Mouse (Mus musculus) left cerebral cortex, postnatal 14 days (tissue): ENCODE results near the gene Tmem44. TPM values are rescaled to one million over a fixed set of nuclear protein-coding genes. Genes with fewer than 3 reads are reported as not detected.

Experiments used
- DNase-seq, 2 experiments: peaks; one replicate each; pipeline ENCODE4 v3.0.0; 2021 to 2022; ENCODE audit warnings: low spot score in 2 of 2, mixed read lengths in 1 of 2
- intact Hi-C: fragments of 180-260 bp; cut with DNase I; formaldehyde crosslinking; loops from one replicate; pipeline ENCODE4 v1.15.1; 2025
- total RNA-seq, 2 experiments: library from RNA; stranded (reverse); gene quantifications; 2 replicates each; pipeline ENCODE4 v1.2.3; 2021

The Tmem44 gene
- total RNA-seq, 2 experiments from 2014 or later: 70.1 to 76.4 TPM

DNA sequence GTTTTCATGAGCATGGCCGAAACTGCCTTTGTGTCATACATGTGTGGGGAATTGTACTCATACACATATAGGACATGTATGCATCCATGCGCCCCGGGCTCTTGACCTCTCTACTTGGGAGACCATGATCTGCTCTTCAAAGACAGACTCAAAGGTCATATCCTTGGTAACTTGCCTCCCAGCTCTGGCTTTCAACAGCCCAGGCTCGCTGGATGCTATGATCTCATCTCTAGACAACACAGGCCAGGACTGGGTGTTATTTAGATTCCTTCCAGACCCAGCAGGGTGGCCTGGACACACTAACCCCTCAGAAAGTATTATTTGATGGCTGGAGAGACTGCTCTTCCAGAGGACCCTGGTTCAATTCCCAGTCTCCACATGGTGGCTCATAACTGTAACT, 45.8 kb downstream of the Tmem44 start:
- intact Hi-C loops: loop anchor here (1.0 to 5.0 kb wide), 2 partner anchors 118 to 130 kb away; no protein-coding TSS in a partner anchor
- DNase-seq: no peak

DNA sequence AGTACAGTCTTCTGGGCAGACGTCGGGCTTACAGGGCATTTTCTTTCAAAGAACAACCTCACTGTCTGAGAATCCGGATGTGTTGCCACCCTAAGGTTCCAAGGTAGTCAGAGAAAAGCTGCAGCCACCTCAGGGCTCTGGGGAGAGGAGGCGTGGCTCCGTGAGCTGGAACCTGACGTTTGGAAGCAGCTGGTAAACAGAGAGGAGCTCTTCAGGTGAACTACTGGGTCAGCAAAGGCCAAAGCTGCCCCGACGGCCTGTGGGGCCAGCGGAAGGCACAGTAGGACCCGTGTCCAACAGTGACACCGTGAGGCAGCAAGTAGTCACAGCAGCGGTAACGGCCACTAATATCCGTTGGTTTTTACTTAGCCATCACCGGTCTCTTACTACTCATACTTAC, 46.7 kb downstream of the Tmem44 start:
- intact Hi-C loops: loop anchor here (1.0 to 5.0 kb wide), 2 partner anchors 117 to 129 kb away; no protein-coding TSS in a partner anchor
- peak in 1 of 2 experiments; percentile 47 for DNase-seq

DNA sequence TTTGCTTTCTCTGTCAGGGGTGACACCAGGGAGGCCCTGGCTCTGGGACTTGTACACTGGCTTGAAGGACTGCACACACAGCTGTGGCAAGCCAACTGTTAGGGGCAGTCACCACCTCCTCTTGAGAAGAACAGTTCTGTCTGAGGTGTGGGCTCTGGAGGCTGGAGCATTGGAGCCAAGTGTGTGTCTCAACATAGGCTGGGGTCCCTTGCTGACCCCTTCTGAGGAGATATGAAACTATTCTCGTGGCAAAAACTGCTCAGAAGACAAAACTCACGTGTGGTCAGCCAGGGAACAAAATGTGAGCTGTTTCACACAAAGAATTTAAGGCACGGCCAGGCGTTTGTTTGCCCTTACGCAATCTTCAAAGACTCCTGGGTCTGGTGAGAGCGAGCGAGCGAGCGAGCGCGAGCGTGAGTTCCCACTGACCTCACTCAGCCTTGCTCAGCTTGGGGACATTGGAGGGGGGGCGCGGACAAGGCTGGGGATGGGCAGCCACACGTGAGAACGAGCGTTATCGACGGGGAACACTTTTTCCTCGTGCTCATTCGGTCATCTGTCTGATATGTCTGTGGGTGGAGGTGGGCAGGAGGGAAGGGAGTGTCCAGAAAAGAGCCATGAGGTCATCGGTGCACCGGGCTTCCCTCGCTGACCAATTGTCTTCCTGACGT, 48.3 kb downstream of the Tmem44 start:
- intact Hi-C loops: loop anchor here (5.0 kb wide), 1 partner anchor 115 kb away; no protein-coding TSS in a partner anchor
- no peak for DNase-seq

DNA sequence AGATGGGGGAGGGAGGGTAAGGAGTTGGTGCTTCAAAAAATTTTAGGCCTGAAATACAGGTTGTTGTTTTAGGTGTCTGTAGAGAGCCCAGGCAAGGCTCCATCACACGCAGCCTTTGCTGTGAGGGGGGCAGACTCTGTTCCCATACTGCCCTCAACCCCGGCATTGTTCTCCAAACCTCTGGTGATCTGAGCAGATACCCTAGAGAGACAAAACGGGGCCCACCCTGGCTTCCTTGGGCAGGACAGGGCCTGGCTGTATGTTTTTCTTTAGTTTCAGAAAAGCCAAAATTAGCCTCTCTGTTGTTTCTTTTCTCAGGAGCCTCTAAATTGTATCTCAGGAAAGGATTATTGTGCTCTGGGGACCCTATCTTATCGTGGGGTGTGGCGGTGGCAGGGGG, 49.0 kb downstream of the Tmem44 start:
- intact Hi-C loops: loop anchor here (5.0 kb wide), 1 partner anchor 114 kb away; no protein-coding TSS in a partner anchor

DNA sequence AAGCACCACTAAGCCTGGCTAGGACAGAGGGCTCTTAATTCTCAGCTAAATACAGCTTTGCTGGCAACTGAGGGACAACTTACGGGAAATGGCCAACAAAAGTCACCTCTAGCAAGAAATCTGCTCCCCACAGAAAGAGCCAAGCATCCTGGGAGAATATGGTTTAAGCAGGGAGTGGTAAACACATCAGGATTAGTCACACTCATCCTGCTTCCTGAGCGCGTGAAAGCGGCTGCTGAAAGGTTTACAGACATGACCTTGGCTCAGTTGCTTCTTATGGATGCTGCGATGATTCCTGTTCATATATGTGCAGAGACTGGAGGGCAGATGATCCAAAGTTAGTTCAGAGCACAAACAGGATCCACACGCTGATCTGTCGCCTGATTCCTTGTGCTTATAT, 50.4 kb downstream of the Tmem44 start:
- intact Hi-C loops: loop anchor here (5.0 kb wide), 1 partner anchor 113 kb away; no protein-coding TSS in a partner anchor
- no peak for DNase-seq

More for the DNA sequence above, 49.0 kb downstream of the Tmem44 start:
- no peak for DNase-seq

DNA sequence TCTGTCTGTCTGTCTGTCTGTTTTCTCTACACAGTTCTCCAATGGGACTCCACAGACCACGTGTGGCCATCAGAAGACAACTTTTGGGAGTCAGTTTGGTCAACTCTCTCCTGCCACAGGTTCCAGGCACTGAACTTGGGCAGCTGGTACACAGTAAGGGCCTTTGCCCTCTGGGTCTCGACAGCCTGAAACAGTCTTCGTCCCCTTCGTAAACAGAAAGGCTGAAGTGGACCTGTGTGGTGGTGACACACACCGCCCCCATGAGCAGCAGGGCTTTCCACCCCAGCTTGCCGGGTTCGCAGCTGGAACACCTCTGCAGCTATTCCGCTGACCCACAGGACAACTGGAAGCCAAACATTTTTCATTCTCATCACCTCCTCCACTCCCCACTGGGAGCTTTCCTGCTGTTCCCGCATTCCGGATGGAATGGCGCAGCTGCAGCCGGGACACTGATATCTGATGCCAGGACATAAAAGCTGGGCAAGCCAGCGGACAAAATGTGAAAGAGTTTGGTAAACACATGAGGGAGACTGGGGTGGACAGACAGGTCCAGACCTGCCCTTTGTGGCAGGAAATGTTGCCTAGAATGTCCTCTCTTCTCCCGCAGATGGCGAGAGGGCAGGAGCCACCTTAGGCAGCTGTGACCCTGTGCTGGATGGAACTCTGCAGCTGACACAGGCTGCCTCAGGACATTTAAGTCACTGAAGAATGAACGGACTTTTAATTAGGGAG, 51.4 kb downstream of the Tmem44 start:
- intact Hi-C loops: no loop called here

DNA sequence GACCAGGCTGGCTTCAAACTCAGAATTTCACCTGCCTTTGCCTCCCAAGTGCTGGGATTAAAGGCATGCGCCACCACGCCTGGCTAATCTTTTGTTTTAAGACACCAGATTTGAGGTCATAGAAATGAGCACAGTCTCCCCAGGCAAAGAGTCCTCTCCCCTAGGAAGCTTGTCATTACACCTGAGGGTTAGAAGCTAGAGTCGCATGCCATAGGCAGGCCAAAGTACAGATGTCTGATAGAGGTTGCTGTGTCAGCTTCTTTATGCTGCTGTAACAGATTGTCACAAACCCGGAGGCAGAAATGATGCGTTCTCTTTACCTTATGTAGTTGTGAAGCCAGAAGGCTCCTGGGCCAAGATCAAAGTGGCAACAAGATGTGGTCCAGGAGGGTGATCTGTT, 53.3 kb downstream of the Tmem44 start:
- intact Hi-C loops: no loop called here
- no peak for DNase-seq

More for the DNA sequence above, 51.4 kb downstream of the Tmem44 start:
- DNase-seq: no peak

DNA sequence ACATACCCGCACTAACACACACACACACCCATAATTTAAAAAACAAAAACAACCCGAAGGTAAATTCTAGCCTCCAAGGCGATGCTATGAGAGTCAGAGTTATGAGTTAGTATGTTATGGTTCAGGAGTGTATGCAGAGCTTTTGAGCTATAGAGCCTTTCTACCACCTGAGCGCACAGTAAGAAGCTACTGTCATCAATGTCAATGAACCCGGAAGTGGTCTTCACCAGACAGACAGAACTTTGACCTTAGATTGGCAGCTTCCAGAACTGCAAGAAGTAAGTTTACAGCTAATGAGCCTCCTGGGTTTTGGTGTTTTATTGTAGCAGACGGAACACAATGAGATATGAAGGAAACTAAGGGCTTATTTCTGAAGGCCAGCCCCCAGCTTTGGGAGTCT, 55.8 kb downstream of the Tmem44 start:
- intact Hi-C loops: no loop called here
- DNase-seq: no peak

DNA sequence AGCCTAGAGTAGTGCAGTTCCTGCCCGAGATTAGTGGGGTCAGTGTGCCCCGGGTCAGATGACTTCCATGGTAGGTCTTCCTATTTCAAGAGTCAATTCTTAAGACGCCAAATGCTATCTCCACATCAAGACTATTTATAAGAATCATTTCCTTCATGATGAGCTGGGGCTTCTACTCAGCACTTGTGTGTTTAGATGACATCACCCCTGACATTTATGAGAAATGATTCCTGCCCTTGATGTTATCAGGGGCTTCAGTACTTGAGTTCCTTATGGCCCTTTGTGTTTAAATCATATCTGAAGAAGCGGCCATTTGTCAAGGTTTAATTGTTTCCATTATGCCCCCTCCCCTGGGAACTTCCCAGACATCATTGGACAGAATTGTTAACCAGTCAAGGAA, 58.9 kb downstream of the Tmem44 start:
- DNase-seq: no peak
- intact Hi-C loops: no loop called here

DNA sequence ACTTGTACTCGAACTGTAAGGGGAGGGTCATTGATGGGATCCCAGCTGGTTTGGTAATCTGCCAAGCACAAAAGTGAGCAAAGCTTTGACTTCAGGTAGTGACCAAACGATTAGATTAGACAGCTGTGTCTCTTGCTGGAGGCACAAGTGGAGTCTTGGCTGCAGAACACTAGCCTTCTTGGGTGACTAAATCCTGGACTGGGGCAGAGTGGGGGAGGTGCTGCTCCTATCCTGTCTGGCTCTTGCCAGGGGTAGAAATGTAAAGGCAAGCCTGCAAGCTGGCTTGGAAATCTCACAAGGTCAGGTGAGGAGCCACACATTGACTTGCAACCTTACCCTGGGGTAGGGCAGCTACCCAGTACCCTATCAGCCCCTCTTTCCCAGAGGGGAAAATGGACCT, 59.9 kb downstream of the Tmem44 start:
- intact Hi-C loops: no loop called here
- DNase-seq: no peak

DNA sequence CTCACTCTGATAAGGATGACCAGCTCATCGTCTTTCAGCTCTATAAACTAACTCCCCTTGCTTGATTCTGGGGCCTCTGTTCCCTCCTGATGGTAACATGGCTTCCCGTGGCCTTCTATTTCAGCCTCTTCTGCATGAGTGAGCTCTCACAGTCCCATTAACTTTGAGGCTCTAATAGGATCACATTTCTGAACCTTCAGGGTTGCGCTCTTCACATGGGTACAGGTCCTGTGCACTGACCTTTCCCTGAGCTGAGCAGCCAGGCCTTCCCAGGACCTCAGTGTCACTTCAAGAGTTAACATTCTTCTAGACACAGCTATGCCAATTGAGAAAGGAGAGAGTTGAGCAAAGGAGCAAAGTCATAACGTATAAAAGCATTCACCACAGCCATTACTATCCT, 60.3 kb downstream of the Tmem44 start:
- intact Hi-C loops: no loop called here

DNA sequence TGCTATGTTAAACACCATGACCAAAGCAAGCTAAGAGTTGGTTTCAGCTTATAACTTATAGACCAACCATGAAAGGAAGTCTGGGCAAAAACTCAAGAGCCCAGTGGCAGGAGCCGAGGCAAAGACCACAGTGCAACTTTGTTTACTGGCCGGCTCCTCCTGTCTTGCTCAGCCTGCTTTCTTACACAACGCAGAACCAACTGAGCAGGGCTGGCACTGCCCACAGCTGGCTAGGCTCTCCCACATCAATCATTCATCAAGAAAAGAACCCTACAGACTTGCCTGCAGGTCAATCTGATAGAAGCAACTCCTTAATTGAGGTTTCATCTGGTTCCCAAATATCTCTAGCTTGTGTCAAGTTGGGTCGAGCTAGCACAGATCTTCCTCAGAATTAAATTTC, 61.0 kb downstream of the Tmem44 start:
- intact Hi-C loops: no loop called here
- DNase-seq: no peak

More for the DNA sequence above, 60.3 kb downstream of the Tmem44 start:
- no peak for DNase-seq

DNA sequence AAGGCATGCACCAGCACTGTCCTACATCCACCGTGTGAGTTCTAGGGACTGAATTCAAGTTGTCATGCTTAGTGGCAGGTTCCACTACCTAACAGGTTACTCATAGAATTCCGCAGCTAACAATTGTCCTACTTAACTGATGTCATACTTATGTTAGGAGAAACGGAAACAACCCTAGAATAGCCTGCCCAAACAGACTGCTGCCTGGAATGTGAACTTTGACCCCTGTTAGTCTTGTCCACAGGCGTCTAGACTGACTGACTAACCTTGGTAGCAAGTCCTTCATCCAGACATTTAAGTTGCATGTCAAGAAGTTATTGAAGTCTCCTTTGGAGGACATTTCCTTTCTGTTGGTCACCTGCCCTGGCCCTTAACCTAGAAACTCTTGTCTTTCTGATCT, 64.1 kb downstream of the Tmem44 start:
- DNase-seq: no peak
- intact Hi-C loops: no loop called here

DNA sequence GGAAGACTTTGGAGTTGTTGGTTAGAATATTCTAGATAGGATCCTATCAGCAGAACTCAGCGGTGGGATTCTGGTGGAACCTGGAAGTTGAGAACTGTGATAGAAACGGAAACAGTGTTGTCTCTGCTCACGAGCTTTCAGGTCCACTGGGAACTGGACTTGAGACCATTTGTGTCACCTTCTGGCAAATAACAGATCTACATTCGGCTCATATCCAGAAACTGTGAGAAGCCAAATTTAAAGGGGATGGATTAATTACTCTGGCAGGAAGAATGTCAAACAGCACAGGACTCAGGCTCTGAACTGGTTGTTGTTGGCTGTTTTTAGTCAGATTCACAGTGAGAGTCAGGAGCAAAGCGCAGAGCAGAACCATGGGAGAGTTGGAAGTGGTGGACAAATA, 72.9 kb downstream of the Tmem44 start:
- no peak for DNase-seq
- intact Hi-C loops: no loop called here

DNA sequence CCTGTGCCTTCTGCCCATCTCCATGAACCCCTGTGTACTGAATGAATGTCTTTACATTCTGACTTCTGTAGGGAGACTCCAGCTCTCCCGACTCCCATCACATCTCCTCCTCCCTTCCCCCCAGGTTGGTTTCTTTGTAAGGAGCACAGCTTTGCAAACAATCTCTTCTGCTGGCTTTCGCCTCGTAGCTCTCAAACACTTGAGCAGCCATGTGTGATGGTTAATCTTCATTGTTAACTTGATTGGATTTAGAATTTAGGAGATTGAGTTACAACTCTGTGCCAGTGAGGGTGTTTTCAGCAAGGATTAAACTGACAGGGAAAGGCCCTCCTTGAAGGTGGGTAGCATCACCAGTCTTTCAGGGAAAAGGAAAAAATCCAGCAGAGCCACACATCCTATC, 73.6 kb downstream of the Tmem44 start:
- intact Hi-C loops: no loop called here
- no peak for DNase-seq

DNA sequence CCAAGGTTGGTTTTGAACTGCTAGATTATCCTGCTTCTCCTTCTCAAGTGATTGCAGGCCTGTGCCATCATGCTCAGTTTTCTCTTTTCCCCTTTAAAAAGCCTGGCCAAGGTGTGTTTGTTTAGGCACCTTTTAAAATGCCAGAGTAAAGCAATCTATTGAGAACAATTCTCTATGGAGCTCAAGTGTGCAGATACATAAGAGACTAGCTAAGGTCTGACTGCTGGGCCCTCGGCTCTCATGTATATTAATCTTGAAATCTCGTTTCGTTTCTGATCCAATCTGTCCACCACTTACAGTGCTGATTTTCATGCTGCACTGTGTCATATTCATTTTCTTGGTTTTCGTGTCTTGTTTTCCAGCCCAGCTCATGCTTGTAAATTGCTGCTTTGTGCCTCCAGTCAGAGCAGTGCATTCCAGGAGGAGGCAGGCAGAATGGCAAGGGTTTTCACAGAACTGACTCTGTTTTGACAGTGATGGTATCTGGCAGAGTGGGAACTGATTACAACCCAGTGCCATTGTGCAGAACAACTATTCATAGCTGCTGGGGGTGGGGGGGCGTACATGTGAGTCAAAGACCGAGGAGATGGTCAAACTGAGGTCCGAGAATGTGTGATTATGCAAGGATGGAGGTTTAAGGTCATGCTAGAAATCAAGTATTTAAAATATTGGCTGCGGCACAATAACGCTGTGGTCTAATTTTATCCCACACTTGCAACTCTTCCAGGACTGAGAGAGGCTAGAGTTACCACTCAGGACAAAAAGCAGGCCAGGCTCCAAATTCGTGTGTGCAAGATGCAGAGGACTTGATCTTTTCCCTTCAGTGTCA, 74.8 kb downstream of the Tmem44 start:
- intact Hi-C loops: no loop called here
- peak; percentile 29 to 58 for DNase-seq

DNA sequence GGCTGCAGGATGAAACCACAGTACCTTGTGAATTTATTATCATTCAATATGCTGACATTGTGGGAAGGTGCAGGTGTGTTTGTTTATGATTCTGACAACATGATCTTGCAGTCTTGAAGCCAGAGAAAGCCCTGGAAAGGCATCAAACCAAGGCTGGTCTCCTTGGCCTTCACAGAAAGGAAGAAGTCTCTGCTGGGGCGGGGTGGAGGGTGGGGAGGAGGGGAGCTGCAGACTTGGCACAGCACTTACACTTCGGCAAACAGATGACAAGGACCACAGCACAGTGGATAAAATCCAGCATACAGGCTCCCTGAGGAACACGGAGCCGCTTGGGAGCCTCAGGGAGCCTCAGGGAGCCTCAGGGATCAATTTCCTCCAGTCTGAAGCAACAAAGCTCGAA, 78.2 kb downstream of the Tmem44 start:
- no peak for DNase-seq
- intact Hi-C loops: no loop called here

DNA sequence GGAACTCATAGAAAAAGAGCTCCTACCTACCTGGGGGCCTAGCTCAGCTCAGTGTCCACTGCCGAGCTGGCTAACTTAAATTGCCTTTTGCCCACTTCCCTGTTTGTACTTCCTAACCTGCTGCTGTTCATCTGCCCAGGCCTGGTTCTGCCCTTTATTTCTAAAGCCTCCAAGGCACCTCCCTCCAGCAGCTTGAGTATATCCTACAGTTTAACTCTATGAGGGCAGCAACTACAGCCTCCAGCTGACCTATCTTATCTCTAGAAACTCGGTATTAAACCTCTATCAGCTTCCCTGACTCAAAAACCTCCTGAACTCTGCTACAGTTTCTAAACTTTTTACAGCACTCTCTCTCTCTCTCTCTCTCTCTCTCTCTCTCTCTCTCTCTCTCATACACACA, 78.7 kb downstream of the Tmem44 start:
- no peak for DNase-seq
- intact Hi-C loops: no loop called here

DNA sequence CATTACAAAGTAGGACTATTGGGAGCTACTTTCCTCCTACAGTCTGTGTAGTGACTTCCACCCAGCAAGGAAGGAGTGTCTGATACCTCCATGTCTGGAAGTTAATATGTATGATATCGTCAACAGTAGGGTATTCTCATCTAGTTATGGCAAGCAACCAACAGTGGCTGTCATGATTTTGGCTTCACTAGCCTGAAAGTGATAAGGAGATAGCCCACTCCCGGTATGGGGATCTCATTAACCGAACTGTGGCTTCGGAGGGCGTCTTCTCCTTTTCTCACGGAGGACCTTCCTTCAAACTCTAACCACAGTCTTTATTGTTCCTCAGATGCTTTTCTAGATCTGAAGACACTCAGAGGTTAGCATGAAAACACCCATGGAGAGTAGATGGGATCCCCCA, 81.7 kb downstream of the Tmem44 start:
- intact Hi-C loops: no loop called here
- no peak for DNase-seq

DNA sequence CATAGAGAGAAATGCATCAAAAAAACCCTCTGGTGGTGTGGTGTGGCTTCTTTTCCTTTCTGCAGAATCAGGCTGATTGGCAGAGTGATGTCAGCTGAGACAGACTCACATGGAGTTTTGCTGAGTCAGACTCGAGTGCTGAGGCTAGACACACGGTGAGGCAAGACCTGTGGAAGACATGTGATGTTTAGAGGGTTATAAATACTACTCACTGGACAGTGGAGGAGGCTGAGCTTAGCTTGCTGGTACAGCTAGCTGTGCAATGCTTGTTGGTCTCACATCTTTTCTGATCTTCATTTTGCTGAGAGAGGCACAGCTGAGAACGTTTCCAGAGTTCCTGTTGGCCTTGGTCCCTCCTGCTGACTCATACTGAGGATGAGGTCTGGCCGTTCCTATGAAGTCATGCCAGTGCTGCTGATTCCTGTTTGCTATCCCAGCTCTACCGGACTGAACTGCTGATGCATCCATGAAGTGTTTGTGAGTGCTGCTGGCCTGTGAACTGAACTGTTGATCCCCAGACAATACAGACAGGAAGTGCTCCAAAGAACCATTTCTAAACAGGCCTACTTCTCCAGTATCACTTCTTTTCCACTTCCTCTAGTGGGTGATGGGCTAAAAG, 84.9 kb downstream of the Tmem44 start:
- intact Hi-C loops: no loop called here
- DNase-seq: no peak
